Mouse (Mus musculus): ENCODE results near the gene Csf3.

Gene Csf3

GRCm38 (mm10) chr11:98750351-98751201, 49.5 kb downstream of the Csf3 start:
- peak; percentile 87 for DNase-seq

GRCm38 (mm10) chr11:98751221-98751782, 50.2 kb downstream of the Csf3 start:
- DNase-seq = no peak

- no peak for DNase-seq
These were observed 51.6 kb downstream of the Csf3 start for GRCm38 (mm10) chr11:98752562-98753140.
